Mouse (Mus musculus) bone marrow macrophage, adult 2 months (primary cell): ENCODE results near the gene Rap1gap2.

Source experiments
- CTCF ChIP-seq: IDR thresholded peaks from 2 replicates; pipeline ENCODE4 v1.5.1; 2012; ENCODE audit warnings: low read depth, mild to moderate bottlenecking, low read length, moderate library complexity
- POLR2A ChIP-seq: IDR thresholded peaks from 2 replicates; pipeline ENCODE4 v1.6.1; 2012; ENCODE audit warnings: mild to moderate bottlenecking, low read depth, low read length, borderline replicate concordance

GRCm38 (mm10) chr11:74371393-74372100 is 239.2 kb downstream of the Rap1gap2 start:
- TF ChIP-seq POLR2A: no peak
- peak; percentile 87 for TF ChIP-seq CTCF
